Mouse (Mus musculus) intestine, postnatal 0 days (tissue): ENCODE results near the gene Slc12a8. TPM values are rescaled to one million over a fixed set of nuclear protein-coding genes. Genes with fewer than 3 reads are reported as not detected.

Source experiments
- ATAC-seq: fragments of 200-750 bp; cut with Nextera tagmentation; 2 replicates; pipeline ENCODE4 v1.8.0; 2017; ENCODE audit warnings: mild to moderate bottlenecking, moderate TSS enrichment, moderate library complexity
- H3K27ac ChIP-seq: fragments of 300-500 bp; sonication (generic); 2 replicates; pipeline ENCODE4 v1.5.1; 2014; ENCODE audit warnings: mild to moderate bottlenecking, low read depth, low read length, moderate library complexity
- H3K27me3 ChIP-seq: fragments of 300-500 bp; sonication (generic); replicated peaks from 2 replicates; pipeline ENCODE4 v1.6.1; 2014; ENCODE audit warnings: low read length, mixed read lengths; ENCODE audit not compliant: control insufficient read depth, insufficient read depth
- H3K36me3 ChIP-seq: fragments of 300-500 bp; sonication (generic); 2 replicates; pipeline ENCODE4 v1.6.1; 2014; ENCODE audit warnings: mild to moderate bottlenecking, moderate library complexity; ENCODE audit not compliant: control insufficient read depth, insufficient read depth
- H3K4me1 ChIP-seq: fragments of 300-500 bp; sonication (generic); replicated peaks from 2 replicates; pipeline ENCODE4 v1.6.1; 2014; ENCODE audit warnings: antibody characterized with exemption, low read length, mixed read lengths; ENCODE audit not compliant: control insufficient read depth, insufficient read depth
- H3K4me2 ChIP-seq: fragments of 300-500 bp; sonication (generic); replicated peaks from 2 replicates; pipeline ENCODE4 v1.6.1; 2014; ENCODE audit warnings: low read depth, mild to moderate bottlenecking, moderate library complexity
- H3K4me3 ChIP-seq: fragments of 300-500 bp; sonication (generic); 2 replicates; pipeline ENCODE4 v1.5.1; 2014; ENCODE audit warnings: low read depth, low read length
- H3K9ac ChIP-seq: fragments of 300-500 bp; sonication (generic); 2 replicates; pipeline ENCODE4 v1.6.1; 2014; ENCODE audit warnings: mild to moderate bottlenecking, low read depth, low read length
- H3K9me3 ChIP-seq: fragments of 300-500 bp; sonication (generic); 2 replicates; pipeline ENCODE4 v1.6.1; 2016; ENCODE audit warnings: mixed run types; ENCODE audit not compliant: control insufficient read depth
- CTCF ChIP-seq: sonication (generic); IDR thresholded peaks from 2 replicates; pipeline ENCODE4 v1.5.1; 2016; ENCODE audit warnings: low read depth, mild to moderate bottlenecking, control low read depth, antibody characterized with exemption, moderate library complexity
- WGBS: fragments of 180-500 bp; shearing (Covaris S2); extraction: QIAGEN DNeasy Blood & Tissue Kit; methylation state at CpG from one replicate; pipeline ENCODE4 v1.1.7; 2014; 5-methylcytosine and 5-hydroxymethylcytosine counted together
- polyA plus RNA-seq: library from polyadenylated mRNA; unstranded; fragments of >200 nt; fragmentation: Nextera tagmentation; extraction: Ambion mirVana; gene quantifications from 2 replicates; pipeline ENCODE4 v1.2.1, GENCODE M21; 2015

The Slc12a8 gene
- polyA plus RNA-seq, 1 experiment from 2014 or later, result 4.9 TPM

DNA sequence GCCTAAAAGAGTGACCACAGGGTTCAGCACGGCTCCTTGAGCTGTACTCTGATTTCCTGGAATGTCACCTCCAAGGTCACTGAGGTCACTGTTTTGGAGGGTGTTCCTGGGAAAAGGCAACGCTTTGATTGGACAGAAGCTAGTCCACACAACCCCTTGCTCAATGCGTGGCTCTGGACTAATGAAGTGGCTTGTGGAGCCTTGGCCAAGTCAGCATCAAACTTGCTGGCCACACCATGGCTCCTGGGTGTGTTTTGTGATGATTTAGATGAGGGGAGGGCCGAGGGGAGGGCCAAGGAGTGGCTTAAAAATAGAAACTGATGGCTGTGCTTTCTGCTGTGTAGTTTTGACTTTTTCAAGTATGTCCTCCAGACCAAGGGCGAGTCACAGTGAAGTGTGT is 143.0 kb downstream of the Slc12a8 start:
- no peak for ATAC-seq
- 57% methylated on average over 5 of the region's 5 CpGs for WGBS

DNA sequence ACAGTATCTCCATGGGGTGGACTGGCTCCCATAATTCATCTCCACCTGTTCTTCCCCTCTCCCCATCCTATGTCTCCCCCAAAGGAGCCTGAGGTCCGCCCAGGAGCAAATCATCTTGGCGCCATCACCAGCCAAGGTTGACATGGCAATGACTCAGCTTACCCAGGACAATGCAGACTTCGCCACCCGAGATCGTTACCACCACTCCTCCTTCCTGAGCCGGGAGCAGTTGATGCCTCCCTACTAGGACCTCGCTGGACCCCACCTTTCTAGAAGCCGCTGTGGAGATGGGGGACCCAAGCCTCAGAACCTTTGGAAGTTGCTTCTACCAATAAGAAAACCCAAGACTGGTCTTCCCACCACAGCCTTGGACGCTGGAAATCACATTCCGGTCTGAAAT is 145.7 kb downstream of the Slc12a8 start:
- no peak for ATAC-seq
- TF ChIP-seq CTCF, result no peak

More for the DNA sequence above, 143.0 kb downstream of the Slc12a8 start:
- H3K4me2 ChIP-seq, result no peak overlapping the region
- no peaks in the 10 kb centered on the region for H3K27me3 ChIP-seq
- no peak for TF ChIP-seq CTCF
- H3K36me3 ChIP-seq, result no peaks in the 10 kb centered on the region
- H3K27ac ChIP-seq, result no peak overlapping the region
- H3K4me1 ChIP-seq, result no peaks in the 10 kb centered on the region
- H3K9ac ChIP-seq, result no peak overlapping the region
- H3K4me3 ChIP-seq, result no peak overlapping the region
- H3K9me3 ChIP-seq, result no peaks in the 10 kb centered on the region

DNA sequence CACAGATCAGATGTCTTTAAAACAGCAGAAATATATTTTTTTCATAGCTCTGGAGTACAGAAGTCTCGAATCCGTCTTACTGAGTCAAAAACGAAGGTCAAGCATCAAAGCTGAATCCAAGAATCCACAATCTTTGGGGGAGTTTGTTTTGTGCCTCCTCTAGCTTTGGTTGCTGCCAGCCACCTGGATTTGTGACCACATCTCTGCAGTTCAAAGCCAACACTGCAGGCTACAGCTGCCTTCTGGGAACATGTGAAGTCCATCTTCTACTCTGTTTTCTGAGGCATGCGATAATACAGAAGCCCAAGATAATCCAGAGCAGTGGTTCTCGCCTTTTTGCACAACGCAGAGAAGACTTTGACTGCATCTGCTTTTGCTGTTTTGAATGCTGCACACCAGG is 149.1 kb downstream of the Slc12a8 start:
- no peak overlapping the region for H3K4me2 ChIP-seq
- 84% methylated on average over 6 of the region's 6 CpGs for WGBS
- no peaks in the 10 kb centered on the region for H3K9me3 ChIP-seq
- no peaks in the 10 kb centered on the region for H3K36me3 ChIP-seq
- H3K9ac ChIP-seq, result no peak overlapping the region
- H3K27me3 ChIP-seq, result no peaks in the 10 kb centered on the region
- TF ChIP-seq CTCF, result no peak
- ATAC-seq, result no peak
- H3K4me3 ChIP-seq, result no peak overlapping the region
- H3K4me1 ChIP-seq, result no peaks in the 10 kb centered on the region
- H3K27ac ChIP-seq, result no peak overlapping the region

More for the DNA sequence above, 145.7 kb downstream of the Slc12a8 start:
- Histone ChIP-seq H3K9ac (no peak overlapping the region), H3K4me3 (no peak overlapping the region), H3K4me2 (no peak overlapping the region), H3K9me3 (no peaks in the 10 kb centered on the region), H3K27ac (no peak overlapping the region), H3K4me1 (no peaks in the 10 kb centered on the region), H3K36me3 (no peaks in the 10 kb centered on the region), H3K27me3 (no peaks in the 10 kb centered on the region)
- WGBS, result 94% methylated on average over 10 of the region's 10 CpGs

DNA sequence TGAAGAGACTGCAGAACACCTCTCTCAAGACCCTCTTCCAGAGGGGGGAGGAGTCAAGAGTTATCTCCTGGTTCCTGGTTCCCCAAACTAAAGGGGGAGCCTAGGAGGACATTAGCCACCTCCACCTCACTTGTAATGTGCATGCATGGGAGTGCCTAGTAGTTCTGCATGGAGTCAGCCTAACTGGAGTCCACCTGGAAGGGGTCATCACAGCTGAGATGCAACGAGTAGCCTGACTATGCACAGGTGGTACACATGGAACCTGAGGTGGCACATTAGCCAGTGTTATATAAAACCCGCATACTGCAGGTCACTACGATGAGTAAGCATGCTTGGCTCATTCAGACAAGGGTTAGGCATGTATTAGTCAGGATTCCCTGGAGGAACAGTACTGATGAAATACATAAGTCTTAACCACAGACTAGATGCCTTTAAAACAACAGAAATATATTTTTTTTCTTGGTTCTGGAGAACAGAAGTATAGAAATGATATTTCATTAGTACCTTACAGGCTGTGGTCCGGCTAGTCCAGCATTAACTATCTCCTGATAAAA is 149.9 kb downstream of the Slc12a8 start:
- Histone ChIP-seq H3K9ac (no peak overlapping the region), H3K4me1 (no peaks in the 10 kb centered on the region), H3K4me2 (no peak overlapping the region), H3K27ac (no peak overlapping the region), H3K36me3 (no peaks in the 10 kb centered on the region), H3K27me3 (no peaks in the 10 kb centered on the region), H3K9me3 (no peaks in the 10 kb centered on the region), H3K4me3 (no peak overlapping the region)
- no peak for TF ChIP-seq CTCF
- WGBS, result 89% methylated on average over 4 of the region's 4 CpGs
- ATAC-seq, result no peak

DNA sequence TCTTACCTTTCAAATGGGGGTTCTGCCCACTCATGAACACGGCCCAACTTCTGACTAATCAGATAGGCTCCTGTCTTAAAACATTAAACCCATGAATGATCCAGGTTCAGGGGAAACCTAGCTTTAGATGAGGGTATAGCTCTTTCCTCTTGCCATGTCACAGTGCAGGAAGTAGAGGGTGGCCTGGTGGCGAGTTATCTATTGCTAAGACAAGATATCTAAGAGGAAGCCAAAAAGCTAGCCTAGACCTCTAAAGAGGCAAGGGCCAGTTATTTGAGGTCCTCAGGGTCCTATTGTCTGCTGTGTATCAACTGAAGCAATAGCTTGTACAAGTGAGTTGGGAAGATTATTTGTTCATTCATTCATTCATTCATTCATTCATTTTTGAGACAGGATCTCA is 151.3 kb downstream of the Slc12a8 start:
- no peak overlapping the region for H3K9ac ChIP-seq
- no peak for ATAC-seq
- no peak overlapping the region for H3K4me3 ChIP-seq
- H3K9me3 ChIP-seq, result no peaks in the 10 kb centered on the region
- WGBS, result 83% methylated on average over 2 of the region's 2 CpGs
- H3K4me2 ChIP-seq, result no peak overlapping the region
- no peak for TF ChIP-seq CTCF
- no peaks in the 10 kb centered on the region for H3K36me3 ChIP-seq
- no peak overlapping the region for H3K27ac ChIP-seq
- no peaks in the 10 kb centered on the region for H3K4me1 ChIP-seq
- H3K27me3 ChIP-seq, result no peaks in the 10 kb centered on the region

DNA sequence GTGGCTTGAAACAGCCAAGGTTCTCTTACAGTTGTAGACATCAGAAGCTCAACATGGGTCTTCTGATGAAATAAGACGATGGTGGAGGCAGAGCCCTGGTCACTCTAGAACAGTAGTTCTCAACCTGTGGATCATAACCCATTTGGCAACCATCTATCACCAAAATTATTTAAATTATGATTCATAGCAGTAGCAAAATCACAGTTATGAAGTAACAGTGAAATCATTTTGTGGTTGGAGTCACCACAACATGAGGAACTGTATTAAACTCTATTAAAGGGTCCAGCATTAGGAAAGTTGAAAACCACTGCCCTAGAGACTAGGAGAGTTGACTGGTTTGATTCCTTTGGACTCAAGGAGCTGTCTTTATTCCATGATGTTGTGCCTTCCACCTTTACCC is 151.9 kb downstream of the Slc12a8 start:
- Histone ChIP-seq H3K36me3 (no peaks in the 10 kb centered on the region), H3K9ac (no peak overlapping the region), H3K9me3 (no peaks in the 10 kb centered on the region), H3K27ac (no peak overlapping the region), H3K27me3 (no peaks in the 10 kb centered on the region), H3K4me3 (no peak overlapping the region), H3K4me2 (no peak overlapping the region), H3K4me1 (no peaks in the 10 kb centered on the region)
- no peak for TF ChIP-seq CTCF
- ATAC-seq, result no peak
- 88% methylated on average over 1 of the region's 1 CpGs for WGBS

DNA sequence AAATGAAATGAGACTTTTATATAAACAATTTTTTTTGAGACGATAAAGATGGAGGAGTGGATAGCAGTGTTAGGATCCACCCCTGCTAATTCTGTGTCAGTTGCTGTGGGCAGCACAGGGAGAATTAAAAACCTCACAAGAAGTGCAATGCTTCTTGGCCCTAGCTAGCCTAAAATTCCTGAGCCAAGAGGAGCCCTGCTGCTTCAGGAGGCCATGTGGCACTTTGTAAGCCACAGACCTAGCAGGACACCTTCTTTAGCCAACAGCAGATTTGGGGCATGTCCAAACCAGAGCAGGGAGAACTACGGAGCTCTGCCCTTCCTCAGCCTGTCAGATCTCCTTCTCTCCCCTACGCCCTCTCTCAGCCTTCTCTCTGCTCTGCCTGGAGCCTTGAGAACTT is 153.2 kb downstream of the Slc12a8 start:
- H3K4me1 ChIP-seq, result no peaks in the 10 kb centered on the region
- no peaks in the 10 kb centered on the region for H3K36me3 ChIP-seq
- H3K27me3 ChIP-seq, result no peaks in the 10 kb centered on the region
- ATAC-seq, result no peak
- no peak overlapping the region for H3K4me3 ChIP-seq
- H3K4me2 ChIP-seq, result no peak overlapping the region
- no peak overlapping the region for H3K27ac ChIP-seq
- H3K9ac ChIP-seq, result no peak overlapping the region
- no peak for TF ChIP-seq CTCF
- 58% methylated on average over 3 of the region's 3 CpGs for WGBS
- H3K9me3 ChIP-seq, result no peaks in the 10 kb centered on the region
